10 mouse cellular contexts compared by ENCODE assay signal in the genomic region with DNA sequence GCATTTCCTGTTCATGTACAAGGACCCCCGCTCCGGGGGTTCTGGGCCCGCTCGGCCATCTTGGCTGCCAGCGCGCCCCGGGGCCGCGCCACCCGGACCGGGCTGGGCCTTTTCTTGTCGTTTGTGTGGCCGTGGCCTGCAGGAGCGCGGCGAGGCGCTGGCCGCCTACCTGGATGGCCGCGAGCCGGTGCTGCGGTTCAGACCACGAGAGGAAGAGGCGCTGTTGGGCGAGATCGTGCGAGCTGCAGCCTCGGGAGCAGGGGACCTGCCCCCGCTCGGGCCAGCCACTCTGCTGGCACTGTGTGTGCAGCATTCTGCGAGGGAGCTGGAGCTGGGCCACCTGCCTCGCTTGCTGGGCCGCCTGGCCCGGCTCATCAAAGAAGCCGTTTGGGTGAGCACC. TPM values are rescaled to one million over a fixed set of nuclear protein-coding genes. Genes with fewer than 3 reads are reported as not detected.
DNase-seq lines count a peak whose midpoint lies in the region; ATAC-seq and TF ChIP-seq lines count a peak whose summit lies in the region.
"Had no signal": no experiment of that assay in that cellular context is flagged by ENCODE, and none has a peak within 500 bp of the region (broad histone marks: within the 10 kb centered on the region; RNA-seq: fewer than 3 reads in every experiment).

No protein-coding gene starts in this region.

- peaks cover 9% of the 10 kb centered on the region for H3K36me3 ChIP-seq in forebrain, embryonic 13.5 days (ENCODE audit: poor library complexity, severe bottlenecking)
- 0 out of 2 replicates have a peak, but pooled peaks cover 2% of the 10 kb centered on the region for H3K36me3 ChIP-seq in intestine, postnatal 0 days (ENCODE audit: control insufficient read depth, insufficient read depth)
- peaks cover 8% of the 10 kb centered on the region; the same call in 1 of the 2 replicates for H3K36me3 ChIP-seq in midbrain, embryonic 15.5 days (replicated peaks)

- 12% methylated on average over 35 of the region's 35 CpGs for WGBS in forebrain, embryonic 13.5 days
- WGBS in intestine, postnatal 0 days = 44% methylated on average over 35 of the region's 35 CpGs
- 18% methylated on average over 35 of the region's 35 CpGs for WGBS in midbrain, embryonic 15.5 days

- peaks cover 14% of the 10 kb centered on the region for H3K4me1 ChIP-seq in forebrain, embryonic 13.5 days
- H3K4me1 ChIP-seq in intestine, postnatal 0 days (replicated peaks; ENCODE audit: control insufficient read depth, insufficient read depth, low read length) = no peaks in the 10 kb centered on the region; the same call in 1 of the 2 replicates
- H3K4me1 ChIP-seq in midbrain, embryonic 15.5 days = peaks cover 15% of the 10 kb centered on the region

- H3K27ac ChIP-seq in forebrain, embryonic 13.5 days = no peak overlapping the region
- H3K27ac ChIP-seq in intestine, postnatal 0 days (ENCODE audit: low read depth, low read length) = no peak overlapping the region
- H3K27ac ChIP-seq in midbrain, embryonic 15.5 days = no peak overlapping the region

- 0 out of 2 replicates have a peak, but pooled peaks cover 3% of the 10 kb centered on the region for H3K9me3 ChIP-seq in forebrain, embryonic 13.5 days (replicated peaks)
- H3K9me3 ChIP-seq in intestine, postnatal 0 days (ENCODE audit: control insufficient read depth) = no peaks in the 10 kb centered on the region
- no peaks in the 10 kb centered on the region for H3K9me3 ChIP-seq in midbrain, embryonic 15.5 days

- H3K27me3 ChIP-seq in forebrain, embryonic 13.5 days = peaks cover 24% of the 10 kb centered on the region
- H3K27me3 ChIP-seq in intestine, postnatal 0 days (replicated peaks; ENCODE audit: control insufficient read depth, insufficient read depth, low read length) = peaks cover 62% of the 10 kb centered on the region
- H3K27me3 ChIP-seq in midbrain, embryonic 15.5 days (replicated peaks) = peaks cover 11% of the 10 kb centered on the region; the same call in 1 of the 2 replicates

- H3K9ac ChIP-seq in forebrain, embryonic 13.5 days = peak overlapping the region; percentile 59
- H3K9ac ChIP-seq in intestine, postnatal 0 days (ENCODE audit: low read depth, low read length) = no peak overlapping the region
- H3K9ac ChIP-seq in midbrain, embryonic 15.5 days = peak overlapping the region; percentile 27

- ATAC-seq in forebrain, embryonic 13.5 days = no peak
- no peak for ATAC-seq in intestine, postnatal 0 days
- no peak for ATAC-seq in midbrain, embryonic 15.5 days (replicated peaks)
- ATAC-seq in granulocyte monocyte progenitor cell, adult 5-6 weeks (replicated peaks; ENCODE audit: poor library complexity, severe bottlenecking) = no peak

- TF ChIP-seq CTCF in intestine, postnatal 0 days (IDR thresholded peaks at IDR 0.05; ENCODE audit: low read depth) = peak; percentile 52

- H3K4me2 ChIP-seq in forebrain, embryonic 13.5 days = peak overlapping the region; percentile 52
- H3K4me2 ChIP-seq in intestine, postnatal 0 days (replicated peaks; ENCODE audit: low read depth) = peak overlapping the region; percentile 30; the same call in 1 of the 2 replicates
- peak overlapping the region; percentile 41 for H3K4me2 ChIP-seq in midbrain, embryonic 15.5 days

- peak overlapping the region; percentile 18; the same call in 1 of the 2 replicates for H3K4me3 ChIP-seq in forebrain, embryonic 13.5 days
- H3K4me3 ChIP-seq in intestine, postnatal 0 days (ENCODE audit: low read depth, low read length) = no peak overlapping the region; the same call in 1 of the 2 replicates
- H3K4me3 ChIP-seq in midbrain, embryonic 15.5 days = peak overlapping the region; percentile 18

- peak; percentile 37 to 40 for DNase-seq in frontal cortex, postnatal 36 days (ENCODE audit: low spot score in 2 of 2)
- no peak for DNase-seq in frontal cortex, postnatal 14 days (ENCODE audit: low spot score in 2 of 2)
- peak; percentile 82 for DNase-seq in brain, adult 2 months (ENCODE audit: low read depth, low spot score)
- DNase-seq in spleen, postnatal 4 days (ENCODE audit: low spot score in 2 of 2) = no peak

RNA-seq across cellular contexts. Expression of gene Rasip1, which starts 5.2 kb away (rescaled TPM):
- polyA plus RNA-seq in forebrain, embryonic 13.5 days (2015; fragmentation: Nextera tagmentation; extraction: Ambion mirVana) = 5.7 TPM in 2 replicates
- polyA plus RNA-seq in intestine, postnatal 0 days (2015; fragmentation: Nextera tagmentation; extraction: Ambion mirVana) = 5.7 and 6.1 TPM in 2 replicates
- polyA plus RNA-seq in midbrain, embryonic 15.5 days (2015; fragmentation: Nextera tagmentation; extraction: Ambion mirVana) = 21.8 and 23.1 TPM in 2 replicates
- total RNA-seq in granulocyte monocyte progenitor cell, adult 5-6 weeks (2014; fragmentation: Nextera tagmentation) = 0.15 TPM in 1 of 2 replicates, not detected in the other
- total RNA-seq in granulocyte monocyte progenitor cell, adult 5-6 weeks (2017) = 0.93 TPM in 1 of 2 replicates, not detected in the other
- polyA plus RNA-seq: C2C12 had no signal

RNA-seq across cellular contexts. Expression of gene Mamstr, which starts 7.3 kb away (rescaled TPM):
- polyA plus RNA-seq in forebrain, embryonic 13.5 days (2015; fragmentation: Nextera tagmentation; extraction: Ambion mirVana) = 1.8 and 3.8 TPM in 2 replicates
- 2.8 and 3.7 TPM in 2 replicates for polyA plus RNA-seq in intestine, postnatal 0 days (2015; fragmentation: Nextera tagmentation; extraction: Ambion mirVana)
- polyA plus RNA-seq in midbrain, embryonic 15.5 days (2015; fragmentation: Nextera tagmentation; extraction: Ambion mirVana) = 3.6 and 3.8 TPM in 2 replicates
- total RNA-seq in granulocyte monocyte progenitor cell, adult 5-6 weeks (2014; fragmentation: Nextera tagmentation) = not detected in 2 replicates
- 0.36 TPM in 1 of 2 replicates, not detected in the other for total RNA-seq in granulocyte monocyte progenitor cell, adult 5-6 weeks (2017)

RNA-seq across cellular contexts. Expression of gene Izumo1, which starts 10.9 kb away (rescaled TPM):
- 0.10 TPM in 1 of 2 replicates, not detected in the other for polyA plus RNA-seq in forebrain, embryonic 13.5 days (2015; fragmentation: Nextera tagmentation; extraction: Ambion mirVana)
- 0.08 TPM in 2 replicates for polyA plus RNA-seq in intestine, postnatal 0 days (2015; fragmentation: Nextera tagmentation; extraction: Ambion mirVana)
- polyA plus RNA-seq in midbrain, embryonic 15.5 days (2015; fragmentation: Nextera tagmentation; extraction: Ambion mirVana) = not detected in 2 replicates
- not detected in 2 replicates for total RNA-seq in granulocyte monocyte progenitor cell, adult 5-6 weeks (2014; fragmentation: Nextera tagmentation)
- total RNA-seq in granulocyte monocyte progenitor cell, adult 5-6 weeks (2017) = 0.34 TPM in 1 of 2 replicates, not detected in the other
- polyA plus RNA-seq: C2C12 had no signal

RNA-seq across cellular contexts. Expression of gene Fut1, which starts 15.4 kb away (rescaled TPM):
- polyA plus RNA-seq in forebrain, embryonic 13.5 days (2015; fragmentation: Nextera tagmentation; extraction: Ambion mirVana) = not detected in 2 replicates
- 0.05 and 0.23 TPM in 2 replicates for polyA plus RNA-seq in intestine, postnatal 0 days (2015; fragmentation: Nextera tagmentation; extraction: Ambion mirVana)
- polyA plus RNA-seq in midbrain, embryonic 15.5 days (2015; fragmentation: Nextera tagmentation; extraction: Ambion mirVana) = not detected in 2 replicates
- not detected in 2 replicates for total RNA-seq in granulocyte monocyte progenitor cell, adult 5-6 weeks (2014; fragmentation: Nextera tagmentation)
- not detected in 2 replicates for total RNA-seq in granulocyte monocyte progenitor cell, adult 5-6 weeks (2017)

RNA-seq across cellular contexts. Expression of gene Fgf21, which starts 17.2 kb away (rescaled TPM):
- 0.19 TPM in 1 of 2 replicates, not detected in the other for polyA plus RNA-seq in forebrain, embryonic 13.5 days (2015; fragmentation: Nextera tagmentation; extraction: Ambion mirVana)
- polyA plus RNA-seq in intestine, postnatal 0 days (2015; fragmentation: Nextera tagmentation; extraction: Ambion mirVana) = not detected in 2 replicates
- not detected in 2 replicates for polyA plus RNA-seq in midbrain, embryonic 15.5 days (2015; fragmentation: Nextera tagmentation; extraction: Ambion mirVana)
- not detected in 2 replicates for total RNA-seq in granulocyte monocyte progenitor cell, adult 5-6 weeks (2014; fragmentation: Nextera tagmentation)
- not detected in 2 replicates for total RNA-seq in granulocyte monocyte progenitor cell, adult 5-6 weeks (2017)
- polyA plus RNA-seq: cortical plate, adult 2 months had no signal

Comparison
In these comparisons a context has a peak if more than half of its experiments do, and no peak if none do; other contexts are left out.
1. DNase-seq: peak in frontal cortex, postnatal 36 days (2 of 2) and brain, adult 2 months (single experiment); none in frontal cortex, postnatal 14 days (0 of 2) and spleen, postnatal 4 days (0 of 2).
2. Peak in every context shown above with its lines, with median percentiles within 50 percentile points of each other: H3K4me2 ChIP-seq.